Mouse (Mus musculus) testis, adult 2 months (tissue): ENCODE results near the gene Fndc1.

ENCODE experiments used
- CTCF ChIP-seq: fragments of 200-500 bp; IDR thresholded peaks from 2 replicates; pipeline ENCODE4 v1.5.1; 2012; ENCODE audit warnings: low read depth, mild to moderate bottlenecking, inconsistent platforms, low read length, moderate library complexity; ENCODE audit not compliant: control insufficient read depth, insufficient read depth, insufficient replicate concordance
- POLR2A ChIP-seq: fragments of 200-500 bp; IDR thresholded peaks from 2 replicates; pipeline ENCODE4 v1.6.1; 2012; ENCODE audit warnings: low read depth, mild to moderate bottlenecking, inconsistent platforms, low read length, moderate library complexity; ENCODE audit not compliant: control insufficient read depth

- no peak for TF ChIP-seq CTCF
- TF ChIP-seq POLR2A: no peak
Observed at GRCm38 (mm10) chr17:7790512-7790911, 36.6 kb downstream of the Fndc1 start.
